ENCODE assay signal across 8 mouse cellular contexts in the genomic region with DNA sequence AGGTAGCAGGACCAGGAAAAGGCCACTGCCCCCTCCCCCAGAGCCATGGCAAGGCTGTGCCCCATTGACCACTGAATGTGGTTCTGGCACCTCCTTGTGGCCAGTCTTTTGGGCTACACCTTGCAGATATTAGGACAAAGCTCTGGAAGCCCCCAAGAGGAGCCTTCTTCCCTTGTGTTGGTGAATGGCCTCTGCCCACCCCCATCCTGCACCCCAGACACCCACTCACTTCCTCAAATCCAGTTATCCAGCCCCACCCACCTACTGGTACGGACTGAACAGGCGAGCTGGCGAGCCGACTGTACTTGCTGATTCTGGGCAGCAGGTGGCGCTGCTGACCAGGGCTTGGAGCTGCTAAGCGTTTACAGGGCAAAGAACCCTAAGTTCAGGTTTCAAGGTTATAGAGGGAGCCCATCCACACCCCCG. TPM values are rescaled to one million over a fixed set of nuclear protein-coding genes. Genes with fewer than 3 reads are reported as not detected.
A peak's percentile ranks its signal among the peaks of the same experiment; 100 is the strongest.
DNase-seq lines count a peak whose midpoint lies in the region; ATAC-seq and TF ChIP-seq lines count a peak whose summit lies in the region.

No protein-coding gene starts in this region.

- H3K79me2 ChIP-seq in C2C12 (ENCODE audit: control insufficient read depth, insufficient read depth) (no peaks in the 10 kb centered on the region), myocyte (ENCODE audit: control insufficient read depth, insufficient read depth) (no peaks in the 10 kb centered on the region)

- no peaks in the 10 kb centered on the region for H3K79me3 ChIP-seq in C2C12 (ENCODE audit: low read depth)

- H3K27ac ChIP-seq in heart, embryonic 13.5 days (replicated peaks) = no peak overlapping the region
- no peak overlapping the region for H3K27ac ChIP-seq in kidney, postnatal 0 days
- H3K27ac ChIP-seq in liver, embryonic 11.5 days (ENCODE audit: low read depth, low read length) = no peak overlapping the region

- no peaks in the 10 kb centered on the region for H3K9me3 ChIP-seq in heart, embryonic 13.5 days
- no peaks in the 10 kb centered on the region for H3K9me3 ChIP-seq in kidney, postnatal 0 days (replicated peaks; ENCODE audit: low read length)
- H3K9me3 ChIP-seq in liver, embryonic 11.5 days (ENCODE audit: control insufficient read depth, low read length) = no peaks in the 10 kb centered on the region

- DNase-seq in brain, embryonic 18.5 days (ENCODE audit: low read depth, low spot score) = peak; percentile 26
- DNase-seq in kidney, postnatal 0 days (ENCODE audit: low spot score) = peak; percentile 88
- peak; percentile 85 for DNase-seq in liver, embryonic 11.5 days (ENCODE audit: low spot score)
- DNase-seq in spleen, postnatal 4 days (ENCODE audit: low spot score in 2 of 2) = peak; percentile 83 to 94

- under 1% methylated on average over 7 of the region's 7 CpGs for WGBS in heart, embryonic 13.5 days
- WGBS in kidney, postnatal 0 days = 1% methylated on average over 7 of the region's 7 CpGs
- under 1% methylated on average over 7 of the region's 7 CpGs for WGBS in liver, embryonic 11.5 days

- H3K27me3 ChIP-seq in C2C12 (ENCODE audit: control insufficient read depth, insufficient read depth, insufficient read length) (no peaks in the 10 kb centered on the region), myocyte (ENCODE audit: control insufficient read depth, insufficient read depth, insufficient read length) (no peaks in the 10 kb centered on the region)
- peaks cover 17% of the 10 kb centered on the region; the same call in 1 of the 2 replicates for H3K27me3 ChIP-seq in heart, embryonic 13.5 days (replicated peaks)
- no peaks in the 10 kb centered on the region for H3K27me3 ChIP-seq in kidney, postnatal 0 days (ENCODE audit: insufficient read depth, low read length)
- H3K27me3 ChIP-seq in liver, embryonic 11.5 days (replicated peaks; ENCODE audit: control insufficient read depth, insufficient read depth, low read length) = no peaks in the 10 kb centered on the region

- H3K4me1 ChIP-seq in heart, embryonic 13.5 days = peaks cover 40% of the 10 kb centered on the region
- H3K4me1 ChIP-seq in kidney, postnatal 0 days (replicated peaks; ENCODE audit: insufficient read depth, low read length) = peaks cover 22% of the 10 kb centered on the region; the same call in 1 of the 2 replicates
- H3K4me1 ChIP-seq in liver, embryonic 11.5 days (replicated peaks; ENCODE audit: control insufficient read depth, insufficient read depth, low read length) = peaks cover 16% of the 10 kb centered on the region

- no peak overlapping the region for H3ac ChIP-seq in C2C12 (ENCODE audit: control insufficient read depth, insufficient read length, low read depth)
- no peak overlapping the region for H3ac ChIP-seq in myocyte (ENCODE audit: control insufficient read depth, insufficient read length)

- H3K4me3 ChIP-seq in C2C12 (ENCODE audit: insufficient read depth, poor library complexity, severe bottlenecking) (no peak overlapping the region), myocyte (no peak overlapping the region)
- peak overlapping the region; percentile 27; the same call in 1 of the 2 replicates for H3K4me3 ChIP-seq in heart, embryonic 13.5 days
- no peak overlapping the region for H3K4me3 ChIP-seq in kidney, postnatal 0 days (replicated peaks; ENCODE audit: low read depth, low read length)
- peak overlapping the region; percentile 11; the same call in 1 of the 2 replicates for H3K4me3 ChIP-seq in liver, embryonic 11.5 days (ENCODE audit: low read depth, low read length)

- H3K9ac ChIP-seq in heart, embryonic 13.5 days = no peak overlapping the region
- no peak overlapping the region for H3K9ac ChIP-seq in kidney, postnatal 0 days (ENCODE audit: low read depth, low read length)
- H3K9ac ChIP-seq in liver, embryonic 11.5 days (ENCODE audit: low read depth, low read length) = no peak overlapping the region

- no peaks in the 10 kb centered on the region for H3K36me3 ChIP-seq in C2C12 (ENCODE audit: control insufficient read depth, insufficient read depth)
- H3K36me3 ChIP-seq in heart, embryonic 13.5 days = no peaks in the 10 kb centered on the region
- no peaks in the 10 kb centered on the region for H3K36me3 ChIP-seq in kidney, postnatal 0 days (ENCODE audit: insufficient read depth, low read length)
- no peaks in the 10 kb centered on the region for H3K36me3 ChIP-seq in liver, embryonic 11.5 days (ENCODE audit: control insufficient read depth, insufficient read depth, low read length)
- H3K36me3 ChIP-seq in myocyte (ENCODE audit: control insufficient read depth, insufficient read depth) = no peaks in the 10 kb centered on the region

- peak; percentile 97 for TF ChIP-seq CTCF in C2C12 (IDR thresholded peaks at IDR 0.05; ENCODE audit: control insufficient read depth, insufficient read depth, insufficient read length)
- peak; percentile 97 for TF ChIP-seq CTCF in kidney, postnatal 0 days (IDR thresholded peaks at IDR 0.05; ENCODE audit: low read depth)

- peak overlapping the region; percentile 62 for H3K4me2 ChIP-seq in heart, embryonic 13.5 days
- H3K4me2 ChIP-seq in kidney, postnatal 0 days (ENCODE audit: low read length) = peak overlapping the region; percentile 47
- peak overlapping the region; percentile 46 for H3K4me2 ChIP-seq in liver, embryonic 11.5 days
- H3K4me2 ChIP-seq in myocyte (ENCODE audit: low read depth) = peak overlapping the region; percentile 72

- peak; percentile 85 for ATAC-seq in erythroid progenitor cell, adult 5-6 weeks (replicated peaks; ENCODE audit: low FRiP score, poor library complexity, severe bottlenecking)
- ATAC-seq in heart, embryonic 13.5 days (ENCODE audit: extremely low read depth, insufficient number of reproducible peaks, low FRiP score, low TSS enrichment) = 0 out of 2 replicates have a peak, but pooled peaks have one; percentile 10
- no peak for ATAC-seq in kidney, postnatal 0 days (replicated peaks; ENCODE audit: low FRiP score, low read depth)
- peak; percentile 63 for ATAC-seq in liver, embryonic 11.5 days (replicated peaks; ENCODE audit: low FRiP score)

- no peak for TF ChIP-seq POLR2A in myocyte (IDR thresholded peaks at IDR 0.05; ENCODE audit: insufficient read length, low read depth)

TF ChIP-seq in C2C12, 6 proteins besides CTCF, POLR2A, EP300 and RAD21:
- no peak for TF ChIP-seq USF1 (IDR thresholded peaks at IDR 0.05; ENCODE audit: low read depth)
- TF ChIP-seq MAX (IDR thresholded peaks at IDR 0.05) = no peak
- TF ChIP-seq CEBPB (IDR thresholded peaks at IDR 0.05; ENCODE audit: low read depth) = no peak
- no peak for TF ChIP-seq MYOD1 (IDR thresholded peaks at IDR 0.05; ENCODE audit: control insufficient read depth, insufficient read length, low read depth)
- no peak for TF ChIP-seq FOSL1 (IDR thresholded peaks at IDR 0.05; ENCODE audit: insufficient read depth, low read length, poor library complexity, severe bottlenecking)
- no peak for TF ChIP-seq MYOG (IDR thresholded peaks at IDR 0.05; ENCODE audit: control insufficient read depth, extremely low read depth, insufficient read length)

TF ChIP-seq in myocyte, 11 proteins besides CTCF, POLR2A, EP300 and RAD21:
- no peak for TF ChIP-seq CEBPB (IDR thresholded peaks at IDR 0.05; ENCODE audit: insufficient read depth, poor library complexity, severe bottlenecking)
- TF ChIP-seq REST (IDR thresholded peaks at IDR 0.05; ENCODE audit: insufficient read depth, insufficient read length) = no peak
- TF ChIP-seq MAX (IDR thresholded peaks at IDR 0.05; ENCODE audit: low read depth) = no peak
- TF ChIP-seq POLR2AphosphoS2 (IDR thresholded peaks at IDR 0.05; ENCODE audit: insufficient read length, low read depth) = no peak
- TF ChIP-seq TCF12 (IDR thresholded peaks at IDR 0.05; ENCODE audit: insufficient read depth, poor library complexity, severe bottlenecking) = no peak
- no peak for TF ChIP-seq MYOG (IDR thresholded peaks at IDR 0.05; ENCODE audit: control insufficient read depth in 1 of 3, insufficient read depth in 1 of 3, insufficient read length in 2 of 3, low read depth in 2 of 3)
- TF ChIP-seq MYOD1 (IDR thresholded peaks at IDR 0.05; ENCODE audit: control insufficient read depth in 1 of 3, insufficient read length in 2 of 3, low read depth in 2 of 3) = no peak
- no peak for TF ChIP-seq USF1 (IDR thresholded peaks at IDR 0.05; ENCODE audit: low read depth)
- no peak for TF ChIP-seq TCF3 (IDR thresholded peaks at IDR 0.05; ENCODE audit: insufficient read length, low read depth)
- no peak for TF ChIP-seq SRF (IDR thresholded peaks at IDR 0.05; ENCODE audit: control insufficient read depth, insufficient read length, low read depth)
- TF ChIP-seq E2F4 (IDR thresholded peaks at IDR 0.05; ENCODE audit: insufficient read depth) = no peak

RNA-seq across cellular contexts. Expression of a gene that starts 1.3 kb away (rescaled TPM):
- polyA plus RNA-seq in C2C12 (2012; fragmentation: generic; extraction: Trizol) (1.0 TPM), myocyte (2012; fragmentation: generic; extraction: Trizol) (5.2 TPM)
- not detected in 2 replicates for total RNA-seq in erythroid progenitor cell, adult 5-6 weeks (2015; ENCODE audit: low replicate concordance)
- 0.39 TPM in 1 of 2 replicates, not detected in the other for total RNA-seq in erythroid progenitor cell, adult 5-6 weeks (2017; ENCODE audit: low replicate concordance)
- 0.10 and 0.56 TPM in 2 replicates for polyA plus RNA-seq in heart, embryonic 13.5 days (2015; fragmentation: Nextera tagmentation; extraction: Ambion mirVana)
- 0.11 and 0.24 TPM in 2 replicates for polyA plus RNA-seq in kidney, postnatal 0 days (2015; fragmentation: Nextera tagmentation; extraction: Ambion mirVana)
- polyA plus RNA-seq in liver, embryonic 11.5 days (2014; fragmentation: Nextera tagmentation; extraction: Ambion mirVana) = 0.06 TPM in 1 of 2 replicates, not detected in the other

RNA-seq across cellular contexts. Expression of a gene that starts 22.4 kb away (rescaled TPM):
- polyA plus RNA-seq in C2C12 (2012; fragmentation: generic; extraction: Trizol) (not detected), myocyte (2012; fragmentation: generic; extraction: Trizol) (not detected)
- total RNA-seq in erythroid progenitor cell, adult 5-6 weeks (2015; ENCODE audit: low replicate concordance) = 2.2 and 4.6 TPM in 2 replicates
- total RNA-seq in erythroid progenitor cell, adult 5-6 weeks (2017; ENCODE audit: low replicate concordance) = 3.7 and 4.3 TPM in 2 replicates
- 0.08 TPM in 1 of 2 replicates, not detected in the other for polyA plus RNA-seq in heart, embryonic 13.5 days (2015; fragmentation: Nextera tagmentation; extraction: Ambion mirVana)
- polyA plus RNA-seq in kidney, postnatal 0 days (2015; fragmentation: Nextera tagmentation; extraction: Ambion mirVana) = 0.09 and 0.11 TPM in 2 replicates
- polyA plus RNA-seq in liver, embryonic 11.5 days (2014; fragmentation: Nextera tagmentation; extraction: Ambion mirVana) = 0.32 and 0.33 TPM in 2 replicates

RNA-seq across cellular contexts. Expression of a gene that starts 40.6 kb away (rescaled TPM):
- polyA plus RNA-seq in C2C12 (2012; fragmentation: generic; extraction: Trizol) = 1.5 TPM
- not detected in 2 replicates for total RNA-seq in erythroid progenitor cell, adult 5-6 weeks (2015; ENCODE audit: low replicate concordance)
- 2.6 TPM in 1 of 2 replicates, not detected in the other for total RNA-seq in erythroid progenitor cell, adult 5-6 weeks (2017; ENCODE audit: low replicate concordance)
- polyA plus RNA-seq in heart, embryonic 13.5 days (2015; fragmentation: Nextera tagmentation; extraction: Ambion mirVana) = 3.5 and 4.6 TPM in 2 replicates
- 6.5 and 6.7 TPM in 2 replicates for polyA plus RNA-seq in kidney, postnatal 0 days (2015; fragmentation: Nextera tagmentation; extraction: Ambion mirVana)
- polyA plus RNA-seq in liver, embryonic 11.5 days (2014; fragmentation: Nextera tagmentation; extraction: Ambion mirVana) = 2.0 and 2.4 TPM in 2 replicates
- 3.1 TPM for polyA plus RNA-seq in myocyte (2012; fragmentation: generic; extraction: Trizol)

Comparison
In these comparisons a context has a peak if more than half of its experiments do, and no peak if none do; other contexts are left out.
1. H3K4me3 ChIP-seq: peak in heart, embryonic 13.5 days (single experiment) and liver, embryonic 11.5 days (single experiment); none in C2C12 (single experiment), kidney, postnatal 0 days (single experiment) and myocyte (single experiment).
2. DNase-seq: peak in every context shown above with its lines; median percentile 88 in spleen, postnatal 4 days; 88 in kidney, postnatal 0 days; 85 in liver, embryonic 11.5 days; 26 in brain, embryonic 18.5 days.
3. Peak in every context shown above with its lines, with median percentiles within 50 percentile points of each other: H3K4me2 ChIP-seq.